Mouse (Mus musculus) forebrain, embryonic 16.5 days (tissue): ENCODE data around the gene Phf14. TPM values are rescaled to one million over a fixed set of nuclear protein-coding genes. Genes with fewer than 3 reads are reported as not detected.

Experiments
- ATAC-seq: fragments of 200-750 bp; cut with Nextera tagmentation; 2 replicates; pipeline ENCODE4 v1.8.0; 2017; ENCODE audit warnings: mild to moderate bottlenecking, moderate library complexity
- H3K27ac ChIP-seq: fragments of 300-500 bp; sonication (generic); 2 replicates; pipeline ENCODE4 v1.5.1; 2014; ENCODE audit warnings: low read length, control low read depth
- H3K27me3 ChIP-seq: fragments of 300-500 bp; sonication (generic); replicated peaks from 2 replicates; pipeline ENCODE4 v1.6.1; 2014; ENCODE audit warnings: low read length; ENCODE audit not compliant: control insufficient read depth, insufficient read depth
- H3K36me3 ChIP-seq: fragments of 300-500 bp; sonication (generic); 2 replicates; pipeline ENCODE4 v1.6.1; 2014; ENCODE audit not compliant: control insufficient read depth, insufficient read depth
- H3K4me1 ChIP-seq: fragments of 300-500 bp; sonication (generic); replicated peaks from 2 replicates; pipeline ENCODE4 v1.6.1; 2014; ENCODE audit warnings: low read length; ENCODE audit not compliant: control insufficient read depth, insufficient read depth
- H3K4me2 ChIP-seq: fragments of 300-500 bp; sonication (generic); 2 replicates; pipeline ENCODE4 v1.6.1; 2014; ENCODE audit warnings: mild to moderate bottlenecking, low read length, control low read depth
- H3K4me3 ChIP-seq: fragments of 300-500 bp; sonication (generic); replicated peaks from 2 replicates; pipeline ENCODE4 v1.5.1; 2014; ENCODE audit warnings: mild to moderate bottlenecking, low read length, control low read depth
- H3K9ac ChIP-seq: fragments of 300-500 bp; sonication (generic); replicated peaks from 2 replicates; pipeline ENCODE4 v1.6.1; 2014; ENCODE audit warnings: low read depth, low read length, control low read depth
- H3K9me3 ChIP-seq: fragments of 300-500 bp; sonication (generic); 2 replicates; pipeline ENCODE4 v1.6.1; 2016; ENCODE audit warnings: low read length; ENCODE audit not compliant: control insufficient read depth
- WGBS: fragments of 180-500 bp; shearing (Covaris S2); extraction: QIAGEN DNeasy Blood & Tissue Kit; methylation state at CpG from one replicate; pipeline ENCODE4 v1.1.7; 2014; 5-methylcytosine and 5-hydroxymethylcytosine counted together
- polyA plus RNA-seq: library from polyadenylated mRNA; unstranded; fragments of >200 nt; fragmentation: Nextera tagmentation; extraction: Ambion mirVana; gene quantifications from 2 replicates; pipeline ENCODE4 v1.2.1, GENCODE M21; 2015

Gene Phf14
- polyA plus RNA-seq, 1 experiment from 2014 or later: 78.4 TPM

- Histone ChIP-seq H3K36me3 (peaks cover 4% of the 10 kb centered on the region; the same call in 1 of the 2 replicates), H3K4me3 (no peak overlapping the region), H3K4me1 (no peaks in the 10 kb centered on the region; the same call in 1 of the 2 replicates), H3K27ac (no peak overlapping the region), H3K9me3 (no peaks in the 10 kb centered on the region), H3K9ac (no peak overlapping the region), H3K4me2 (no peak overlapping the region), H3K27me3 (no peaks in the 10 kb centered on the region)
- no peak for ATAC-seq
Measured at GRCm38 (mm10) chr6:11940895-11941294, 33.3 kb downstream of the Phf14 start.

GRCm38 (mm10) chr6:11942089-11942488, 34.5 kb downstream of the Phf14 start:
- Histone ChIP-seq H3K9me3 (no peaks in the 10 kb centered on the region), H3K9ac (no peak overlapping the region), H3K36me3 (peaks cover 4% of the 10 kb centered on the region; the same call in 1 of the 2 replicates), H3K27me3 (no peaks in the 10 kb centered on the region), H3K4me3 (no peak overlapping the region), H3K4me2 (no peak overlapping the region), H3K4me1 (no peaks in the 10 kb centered on the region; the same call in 1 of the 2 replicates), H3K27ac (no peak overlapping the region)
- no peak for ATAC-seq
- WGBS: 92% methylated on average over 4 of the region's 4 CpGs

- WGBS: 94% methylated on average over 1 of the region's 1 CpGs
- H3K4me2 ChIP-seq: no peak overlapping the region
- no peak overlapping the region for H3K27ac ChIP-seq
- ATAC-seq: no peak
- H3K4me1 ChIP-seq: no peaks in the 10 kb centered on the region; the same call in 1 of the 2 replicates
- H3K36me3 ChIP-seq: peaks cover 2% of the 10 kb centered on the region; the same call in 1 of the 2 replicates
- no peak overlapping the region for H3K9ac ChIP-seq
- H3K4me3 ChIP-seq: no peak overlapping the region
- no peaks in the 10 kb centered on the region for H3K9me3 ChIP-seq
- H3K27me3 ChIP-seq: no peaks in the 10 kb centered on the region
Measured at GRCm38 (mm10) chr6:11948100-11948499, 40.5 kb downstream of the Phf14 start.

- no peak for ATAC-seq
- H3K27ac ChIP-seq: no peak overlapping the region
- H3K4me1 ChIP-seq: no peaks in the 10 kb centered on the region
- no peaks in the 10 kb centered on the region for H3K27me3 ChIP-seq
- peaks cover 4% of the 10 kb centered on the region; the same call in 1 of the 2 replicates for H3K36me3 ChIP-seq
- no peak overlapping the region for H3K4me2 ChIP-seq
- no peak overlapping the region for H3K4me3 ChIP-seq
- no peak overlapping the region for H3K9ac ChIP-seq
- 89% methylated on average over 7 of the region's 7 CpGs for WGBS
- H3K9me3 ChIP-seq: no peaks in the 10 kb centered on the region
Measured at GRCm38 (mm10) chr6:11960172-11960571, 52.6 kb downstream of the Phf14 start.

GRCm38 (mm10) chr6:11993782-11994181, 86.2 kb downstream of the Phf14 start:
- WGBS: 100% methylated on average over 1 of the region's 1 CpGs
- no peak overlapping the region for H3K4me3 ChIP-seq
- no peak overlapping the region for H3K4me2 ChIP-seq
- H3K4me1 ChIP-seq: no peaks in the 10 kb centered on the region
- no peaks in the 10 kb centered on the region for H3K9me3 ChIP-seq
- H3K36me3 ChIP-seq: peaks cover 4% of the 10 kb centered on the region; the same call in 1 of the 2 replicates
- H3K9ac ChIP-seq: no peak overlapping the region
- no peak overlapping the region for H3K27ac ChIP-seq
- H3K27me3 ChIP-seq: no peaks in the 10 kb centered on the region
- ATAC-seq: no peak

- Histone ChIP-seq H3K4me2 (no peak overlapping the region), H3K27me3 (no peaks in the 10 kb centered on the region), H3K4me1 (no peaks in the 10 kb centered on the region), H3K9me3 (no peaks in the 10 kb centered on the region), H3K36me3 (peaks cover 5% of the 10 kb centered on the region), H3K27ac (no peak overlapping the region), H3K9ac (no peak overlapping the region), H3K4me3 (no peak overlapping the region)
- 86% methylated on average over 4 of the region's 4 CpGs for WGBS
- no peak for ATAC-seq
Measured at GRCm38 (mm10) chr6:11998576-11998975, 91.0 kb downstream of the Phf14 start.

GRCm38 (mm10) chr6:11999506-11999905, 91.9 kb downstream of the Phf14 start:
- Histone ChIP-seq H3K4me3 (no peak overlapping the region), H3K9me3 (no peaks in the 10 kb centered on the region), H3K4me1 (no peaks in the 10 kb centered on the region), H3K9ac (no peak overlapping the region), H3K4me2 (no peak overlapping the region), H3K27me3 (no peaks in the 10 kb centered on the region), H3K27ac (no peak overlapping the region), H3K36me3 (peaks cover 5% of the 10 kb centered on the region)
- ATAC-seq: no peak
- WGBS: 89% methylated on average over 1 of the region's 1 CpGs

- Histone ChIP-seq H3K27me3 (no peaks in the 10 kb centered on the region), H3K9ac (no peak overlapping the region), H3K27ac (no peak overlapping the region), H3K36me3 (peaks cover 8% of the 10 kb centered on the region), H3K4me2 (no peak overlapping the region), H3K9me3 (no peaks in the 10 kb centered on the region), H3K4me3 (no peak overlapping the region), H3K4me1 (no peaks in the 10 kb centered on the region)
- 92% methylated on average over 4 of the region's 4 CpGs for WGBS
- ATAC-seq: no peak
Measured at GRCm38 (mm10) chr6:12005455-12005854, 97.8 kb downstream of the Phf14 start.

GRCm38 (mm10) chr6:12006001-12006400, 98.4 kb downstream of the Phf14 start:
- no peak overlapping the region for H3K4me2 ChIP-seq
- H3K27ac ChIP-seq: no peak overlapping the region
- H3K9me3 ChIP-seq: no peaks in the 10 kb centered on the region
- H3K4me1 ChIP-seq: no peaks in the 10 kb centered on the region
- no peak for ATAC-seq
- peaks cover 8% of the 10 kb centered on the region for H3K36me3 ChIP-seq
- H3K27me3 ChIP-seq: no peaks in the 10 kb centered on the region
- WGBS: 98% methylated on average over 1 of the region's 1 CpGs
- no peak overlapping the region for H3K4me3 ChIP-seq
- H3K9ac ChIP-seq: no peak overlapping the region

- ATAC-seq: no peak
- H3K9me3 ChIP-seq: no peaks in the 10 kb centered on the region
- H3K4me2 ChIP-seq: no peak overlapping the region
- 93% methylated on average over 5 of the region's 5 CpGs for WGBS
- H3K27ac ChIP-seq: no peak overlapping the region
- H3K27me3 ChIP-seq: no peaks in the 10 kb centered on the region
- no peak overlapping the region for H3K4me3 ChIP-seq
- no peak overlapping the region for H3K9ac ChIP-seq
- peaks cover 5% of the 10 kb centered on the region for H3K36me3 ChIP-seq
- no peaks in the 10 kb centered on the region for H3K4me1 ChIP-seq
Measured at GRCm38 (mm10) chr6:12012103-12012502, 104.5 kb downstream of the Phf14 start.
